Mouse (Mus musculus) right cerebral cortex, postnatal 14 days (tissue): Measurements from ENCODE around the gene Baiap2l1.

ENCODE experiments used
- DNase-seq: peaks from one replicate; pipeline ENCODE4 v3.0.0; 2022

Baiap2l1 gene

DNA sequence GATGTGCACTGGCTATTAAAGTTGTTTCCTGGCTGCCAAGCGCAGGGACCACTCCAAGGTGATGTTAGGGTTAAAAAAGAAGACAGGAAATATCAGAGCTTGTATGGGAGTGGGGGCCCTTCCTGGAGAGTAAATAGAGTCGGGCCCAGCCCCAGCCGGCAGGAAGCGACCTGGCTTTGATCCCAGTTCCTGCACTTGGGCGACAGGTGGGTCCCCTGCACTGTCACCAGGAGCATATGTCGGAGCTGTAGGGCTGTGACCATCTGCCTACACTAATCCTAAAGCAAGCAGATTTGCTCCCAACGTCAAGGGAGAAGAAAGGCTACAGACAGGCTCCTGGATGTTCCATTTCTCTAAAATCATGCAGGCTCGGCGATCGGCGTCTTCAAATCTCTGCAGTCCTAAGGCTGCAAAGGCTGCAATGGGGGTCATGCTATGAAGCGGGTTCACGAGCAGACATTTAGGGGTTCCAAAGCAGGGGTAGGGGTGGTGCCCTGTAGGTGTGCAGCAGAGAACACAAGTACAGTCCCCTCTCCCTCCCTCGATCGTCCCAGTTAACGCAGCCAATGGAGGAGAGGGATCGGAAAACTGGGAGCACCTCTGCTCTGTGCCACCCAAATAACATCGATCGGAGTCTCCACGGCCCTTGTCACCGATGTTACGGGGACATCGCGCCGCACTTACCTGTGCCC, 135.0 kb downstream of the Baiap2l1 start:
- no peak for DNase-seq

DNA sequence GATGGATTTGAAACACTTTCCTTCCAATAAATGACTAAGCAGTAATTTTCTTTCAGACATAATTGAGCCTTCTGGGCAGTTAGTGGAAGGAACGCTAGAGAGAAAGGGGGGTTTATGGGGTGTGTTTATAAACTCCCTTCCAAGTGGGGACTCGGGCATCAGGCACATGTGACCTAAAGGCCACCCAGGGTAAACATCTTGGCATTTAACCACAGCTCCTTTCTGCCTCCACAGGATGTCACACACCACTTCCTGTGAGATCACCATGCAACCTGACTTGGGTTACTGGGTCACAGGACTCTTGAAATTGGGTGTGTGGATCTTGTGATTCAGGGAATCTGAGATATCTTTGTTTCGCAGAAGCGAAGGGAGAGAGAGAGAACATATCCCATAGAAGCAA, 136.6 kb downstream of the Baiap2l1 start:
- DNase-seq, result no peak

DNA sequence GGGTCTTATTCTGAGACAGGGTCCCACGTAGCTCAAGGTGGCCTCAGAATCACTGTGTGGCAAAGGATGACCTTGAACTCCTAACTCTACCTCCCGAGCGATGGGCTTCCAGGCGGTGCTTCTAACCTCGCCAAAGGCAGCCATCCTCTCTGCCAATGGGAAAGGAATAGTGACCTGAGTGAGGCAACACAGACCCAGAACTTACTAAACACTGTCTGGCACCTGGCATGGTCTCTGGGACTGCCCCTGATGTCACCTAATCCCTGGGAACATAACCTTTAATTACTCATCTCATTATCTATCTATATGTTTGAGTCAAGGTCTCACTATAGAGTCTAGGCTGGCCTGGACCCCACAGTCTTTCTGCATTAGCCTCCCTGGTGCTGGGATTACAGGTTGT, 138.0 kb downstream of the Baiap2l1 start:
- DNase-seq, result no peak

DNA sequence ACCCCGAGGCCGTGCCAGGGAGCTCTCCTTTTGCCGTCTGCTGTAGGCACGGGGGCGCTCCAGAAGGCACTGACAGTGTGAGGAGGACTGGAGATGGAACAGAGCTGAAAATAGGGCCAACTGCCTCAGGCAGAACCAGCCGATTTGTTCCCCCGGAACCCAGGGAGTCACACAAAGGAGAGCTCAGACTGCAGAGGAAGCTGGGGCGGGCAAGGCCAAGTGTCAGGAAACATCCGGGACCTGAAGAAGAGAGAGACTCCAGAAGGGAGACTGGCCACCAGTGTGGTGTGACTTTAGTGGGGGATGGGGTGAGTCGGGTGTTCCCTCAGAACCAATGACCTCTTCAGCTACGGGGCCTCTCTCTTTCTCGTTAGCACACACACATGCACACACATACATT, 138.6 kb downstream of the Baiap2l1 start:
- no peak for DNase-seq

DNA sequence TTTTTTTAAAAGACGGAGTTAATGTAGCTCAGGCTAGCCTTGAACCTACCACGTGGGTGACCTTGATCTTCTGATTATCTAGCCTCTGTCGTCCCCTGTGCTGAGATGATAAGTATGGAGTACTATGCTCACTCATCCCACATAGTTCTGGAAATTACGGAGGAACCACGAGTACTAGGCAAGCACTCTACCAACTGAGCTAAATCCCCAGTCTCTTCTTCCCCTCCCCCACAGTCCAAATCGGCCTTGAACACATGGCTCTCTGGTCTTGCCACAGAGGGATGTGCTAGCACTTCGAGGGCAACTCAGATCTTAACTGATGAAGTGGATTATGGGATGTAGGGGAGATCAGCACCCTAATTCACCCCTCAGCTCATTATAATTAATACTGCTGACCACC, 139.9 kb downstream of the Baiap2l1 start:
- no peak for DNase-seq

DNA sequence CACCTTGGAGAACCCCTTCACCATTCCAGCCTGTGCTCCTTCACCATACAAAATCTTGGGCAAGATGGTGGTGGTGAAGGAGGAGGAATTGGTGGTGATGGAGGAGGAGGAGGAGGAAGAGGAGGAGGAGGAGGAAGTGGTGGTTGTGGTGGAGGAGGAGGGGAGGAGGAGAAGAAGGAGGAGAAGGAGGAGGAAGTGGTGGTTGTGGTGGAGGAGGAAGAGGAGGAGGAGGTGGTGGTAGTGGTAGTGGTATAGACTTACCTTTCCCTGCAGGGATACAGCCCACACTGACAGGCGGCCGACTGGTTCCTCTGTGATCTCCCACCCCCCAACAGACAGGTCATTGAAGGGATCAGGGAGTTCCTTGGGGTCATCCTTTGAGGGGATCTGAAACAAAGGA, 141.9 kb downstream of the Baiap2l1 start:
- no peak for DNase-seq
